In the genomic region with DNA sequence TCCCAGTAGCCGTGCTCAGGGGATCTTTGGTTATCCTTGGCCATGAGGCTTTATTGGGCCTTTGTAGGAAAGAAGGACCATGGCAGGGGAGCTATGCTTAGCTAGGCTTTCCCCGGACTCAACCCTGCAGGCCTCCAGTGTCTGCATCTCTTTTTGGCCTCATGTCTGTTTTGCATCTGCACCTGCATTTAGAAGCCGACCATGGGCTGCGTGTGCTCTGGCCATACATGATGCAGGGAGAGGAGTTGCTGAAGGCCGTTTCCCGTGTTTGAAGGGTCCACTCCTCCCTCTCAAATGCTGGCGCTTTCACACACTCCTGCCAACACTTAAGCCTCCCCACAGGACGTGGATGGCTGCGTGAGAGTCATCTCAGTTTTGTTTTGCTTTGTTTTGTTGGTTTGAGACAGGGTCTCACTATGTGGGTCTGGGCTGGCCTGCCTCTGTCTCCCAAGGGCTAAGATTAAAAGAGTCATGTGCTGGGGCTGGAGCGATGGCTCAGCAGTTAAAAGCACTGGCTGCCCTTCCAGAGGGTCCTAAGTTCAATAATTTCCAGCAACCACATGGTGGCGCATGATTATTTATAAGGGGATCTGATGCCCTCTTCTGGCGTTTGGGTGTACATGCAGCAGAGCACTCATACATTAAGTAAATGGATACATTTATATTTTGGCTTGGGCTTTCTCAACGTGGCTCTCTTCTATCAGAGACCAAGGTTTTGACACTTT, we compare ENCODE assay signal across 8 mouse cellular contexts. TPM values are rescaled to one million over a fixed set of nuclear protein-coding genes. Genes with fewer than 3 reads are reported as not detected.
DNase-seq lines count a peak whose midpoint lies in the region; ATAC-seq lines count a peak whose summit lies in the region.

No protein-coding gene starts in this region.

- peaks cover 5% of the 10 kb centered on the region; the same call in 1 of the 2 replicates for H3K27me3 ChIP-seq in embryonic facial prominence, embryonic 11.5 days (ENCODE audit: control insufficient read depth, insufficient read depth, low read length)
- H3K27me3 ChIP-seq in hindbrain, embryonic 15.5 days: no peaks in the 10 kb centered on the region

- H3K4me2 ChIP-seq in embryonic facial prominence, embryonic 11.5 days (ENCODE audit: low read depth, low read length): no peak overlapping the region
- peak overlapping the region; percentile 43 for H3K4me2 ChIP-seq in hindbrain, embryonic 15.5 days

- no peaks in the 10 kb centered on the region for H3K36me3 ChIP-seq in embryonic facial prominence, embryonic 11.5 days (replicated peaks; ENCODE audit: control insufficient read depth, insufficient read depth, low read depth, low read length)
- peaks cover 24% of the 10 kb centered on the region for H3K36me3 ChIP-seq in hindbrain, embryonic 15.5 days

- H3K4me3 ChIP-seq in embryonic facial prominence, embryonic 11.5 days (ENCODE audit: low read depth, low read length): no peak overlapping the region
- 0 out of 2 replicates have a peak overlapping the region, but pooled peaks have one; percentile 3 for H3K4me3 ChIP-seq in hindbrain, embryonic 15.5 days

- no peak overlapping the region for H3K27ac ChIP-seq in embryonic facial prominence, embryonic 11.5 days (replicated peaks; ENCODE audit: low read depth, low read length)
- H3K27ac ChIP-seq in hindbrain, embryonic 15.5 days (replicated peaks): no peak overlapping the region; the same call in 1 of the 2 replicates

- ATAC-seq in embryonic facial prominence, embryonic 11.5 days (replicated peaks; ENCODE audit: insufficient number of reproducible peaks, low FRiP score, low TSS enrichment, low read depth): no peak
- ATAC-seq in hindbrain, embryonic 15.5 days (ENCODE audit: low FRiP score, low read depth): 0 out of 2 replicates have a peak, but pooled peaks have one; percentile 43
- ATAC-seq in megakaryocyte progenitor cell, adult 5-6 weeks (replicated peaks; ENCODE audit: poor library complexity): peak; percentile 87

- WGBS in embryonic facial prominence, embryonic 11.5 days: 46% methylated on average over 13 of the region's 13 CpGs
- 46% methylated on average over 13 of the region's 13 CpGs for WGBS in hindbrain, embryonic 15.5 days

- intact Hi-C loops in gastrocnemius, postnatal 36 days (cut with DNase I): no loop called here

- peak; percentile 55 for DNase-seq in gastrocnemius, adult 18-20 months (ENCODE audit: low spot score)
- no peak for DNase-seq in gastrocnemius, postnatal 36 days
- DNase-seq in ZHBTc4 (ENCODE audit: low read depth, low spot score): peak; percentile 92
- DNase-seq in embryonic facial prominence, embryonic 11.5 days (ENCODE audit: low spot score): peak; percentile 93
- DNase-seq in left cerebral cortex, adult 18-20 months (ENCODE audit: low spot score in 2 of 2): peak; percentile 55 to 60
- peak; percentile 59 for DNase-seq in right cerebral cortex, postnatal 4 days

- no peaks in the 10 kb centered on the region for H3K9me3 ChIP-seq in embryonic facial prominence, embryonic 11.5 days (replicated peaks; ENCODE audit: control insufficient read depth, low read length)
- no peaks in the 10 kb centered on the region for H3K9me3 ChIP-seq in hindbrain, embryonic 15.5 days

- H3K9ac ChIP-seq in embryonic facial prominence, embryonic 11.5 days (replicated peaks; ENCODE audit: low read length): no peak overlapping the region
- peak overlapping the region; percentile 11; the same call in 1 of the 2 replicates for H3K9ac ChIP-seq in hindbrain, embryonic 15.5 days

- H3K4me1 ChIP-seq in embryonic facial prominence, embryonic 11.5 days (ENCODE audit: control insufficient read depth, insufficient read depth, low read length): no peaks in the 10 kb centered on the region
- H3K4me1 ChIP-seq in hindbrain, embryonic 15.5 days (replicated peaks): peaks cover 51% of the 10 kb centered on the region

RNA-seq across cellular contexts. Expression of a gene that starts 4.1 kb away (rescaled TPM):
- under 1 TPM; 0.16 to 0.28 TPM for total RNA-seq in gastrocnemius, adult 18-20 months (2021)
- under 1 TPM in 1 of 2 experiments, not detected in 1; 0.05 TPM for total RNA-seq in gastrocnemius, postnatal 36 days (2021)
- 6.9 and 8.0 TPM in 2 replicates for polyA plus RNA-seq in embryonic facial prominence, embryonic 11.5 days (2014; fragmentation: Nextera tagmentation; extraction: Ambion mirVana)
- polyA plus RNA-seq in hindbrain, embryonic 15.5 days (2015; fragmentation: Nextera tagmentation; extraction: Ambion mirVana): 721 and 898 TPM in 2 replicates
- 100 to 1,000 TPM; 627 to 661 TPM for total RNA-seq in left cerebral cortex, adult 18-20 months (2021)
- total RNA-seq in megakaryocyte progenitor cell, adult 5-6 weeks (2015): 0.17 and 0.24 TPM in 2 replicates
- total RNA-seq in megakaryocyte progenitor cell, adult 5-6 weeks (2017): 0.03 and 0.17 TPM in 2 replicates

RNA-seq across cellular contexts. Expression of a gene that starts 30.1 kb away (rescaled TPM):
- total RNA-seq in gastrocnemius, adult 18-20 months (2021): 10 to 100 TPM; 31.3 to 34.4 TPM
- 10 to 100 TPM; 24.1 to 25.5 TPM for total RNA-seq in gastrocnemius, postnatal 36 days (2021)
- 20.4 and 20.6 TPM in 2 replicates for polyA plus RNA-seq in embryonic facial prominence, embryonic 11.5 days (2014; fragmentation: Nextera tagmentation; extraction: Ambion mirVana)
- polyA plus RNA-seq in hindbrain, embryonic 15.5 days (2015; fragmentation: Nextera tagmentation; extraction: Ambion mirVana): 25.1 and 26.3 TPM in 2 replicates
- 100 to 1,000 TPM; 110 to 112 TPM for total RNA-seq in left cerebral cortex, adult 18-20 months (2021)
- 37.8 and 40.9 TPM in 2 replicates for total RNA-seq in megakaryocyte progenitor cell, adult 5-6 weeks (2015)
- 22.2 and 30.4 TPM in 2 replicates for total RNA-seq in megakaryocyte progenitor cell, adult 5-6 weeks (2017)

Comparison
In these comparisons a context has a peak if more than half of its experiments do, and no peak if none do; other contexts are left out.
1. DNase-seq: peak in gastrocnemius, adult 18-20 months (single experiment), ZHBTc4 (single experiment), embryonic facial prominence, embryonic 11.5 days (single experiment), left cerebral cortex, adult 18-20 months (2 of 2) and right cerebral cortex, postnatal 4 days (single experiment); none in gastrocnemius, postnatal 36 days (0 of 2).
2. RNA of a gene that starts 4.1 kb away (total RNA-seq): 627 to 661 TPM in left cerebral cortex, adult 18-20 months; 0.16 to 0.28 TPM in gastrocnemius, adult 18-20 months, 0.03 to 0.24 TPM in megakaryocyte progenitor cell, adult 5-6 weeks and 0.05 TPM in gastrocnemius, postnatal 36 days; every median in the first group is over 100 times any median in the second.